Mouse (Mus musculus): ENCODE measurements around the gene Lmntd1. TPM values are rescaled to one million over a fixed set of nuclear protein-coding genes. Genes with fewer than 3 reads are reported as not detected.
A peak's percentile ranks its signal among the peaks of the same experiment; 100 is the strongest.

Lmntd1 gene
- polyA plus RNA-seq (2012; ENCODE audit: insufficient read depth, insufficient read length, missing spikeins): not detected in 2 replicates

DNA sequence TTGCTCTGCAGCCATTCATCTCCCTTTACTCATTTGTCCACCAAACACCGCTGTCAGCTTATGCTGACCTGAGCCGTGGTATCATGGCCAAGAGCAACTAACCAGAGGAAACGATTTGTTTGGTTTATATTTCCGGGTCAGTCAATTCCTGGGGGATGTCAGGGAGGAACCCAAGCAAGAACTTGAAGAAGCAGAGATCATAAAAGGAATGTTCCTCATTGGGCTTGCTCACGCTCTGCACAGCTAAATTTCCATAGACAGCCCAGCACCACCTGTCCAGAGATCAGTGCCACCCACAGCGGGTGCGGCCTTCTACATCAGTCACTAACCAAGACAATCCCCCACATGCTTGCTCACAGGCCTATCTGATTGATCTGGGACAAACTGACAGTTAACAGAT lies at the start of gene Lmntd1:
Gene Lmntd1, minus strand, starts transcription at position 101 of the 400 bp plus-strand sequence.
- TF ChIP-seq CTCF (IDR thresholded peaks at IDR 0.05; ENCODE audit: low read depth, low read length) (no peak), POLR2A (IDR thresholded peaks at IDR 0.05; ENCODE audit: borderline replicate concordance, low read depth, low read length) (no peak)
- no peak within 1 kb of the TSS for H3K4me3 ChIP-seq (ENCODE audit: insufficient read depth, low read length)
- no peak within 1 kb of the TSS for H3K27ac ChIP-seq (ENCODE audit: insufficient read depth, low read depth, low read length)

DNA sequence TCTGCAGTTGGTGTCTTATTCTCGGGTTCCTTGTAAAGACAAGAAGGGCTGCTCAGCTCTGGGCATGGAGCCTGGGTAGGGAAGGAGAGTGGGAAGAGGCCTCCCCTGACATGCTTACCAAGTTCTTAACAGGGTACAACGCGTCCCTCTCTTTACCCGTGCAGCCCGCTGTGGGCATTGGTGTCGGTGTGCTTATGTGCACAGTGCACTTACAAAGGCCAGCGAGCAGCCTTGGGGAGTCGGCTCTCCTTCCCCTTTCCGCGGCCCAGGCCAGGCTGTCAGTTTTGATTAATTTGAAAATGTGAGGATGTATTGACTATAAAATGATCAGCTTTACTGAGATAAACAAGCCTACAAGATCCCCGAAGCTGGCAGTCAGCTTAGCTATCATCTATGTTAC lies 46.8 kb upstream of the Lmntd1 start:
- H3K4me3 ChIP-seq (ENCODE audit: insufficient read depth, low read length): no peak overlapping the region
- H3K4me1 ChIP-seq (ENCODE audit: control insufficient read depth, insufficient read depth, low read length): peaks cover 10% of the 10 kb centered on the region
- TF ChIP-seq CTCF (IDR thresholded peaks at IDR 0.05; ENCODE audit: low read depth, low read length) (no peak), POLR2A (IDR thresholded peaks at IDR 0.05; ENCODE audit: borderline replicate concordance, low read depth, low read length) (no peak)
- no peak overlapping the region for H3K27ac ChIP-seq (ENCODE audit: insufficient read depth, low read depth, low read length)

More for the DNA sequence above, at the start of gene Lmntd1:
- no peaks in the 10 kb centered on the region for H3K4me1 ChIP-seq (ENCODE audit: control insufficient read depth, insufficient read depth, low read length)

DNA sequence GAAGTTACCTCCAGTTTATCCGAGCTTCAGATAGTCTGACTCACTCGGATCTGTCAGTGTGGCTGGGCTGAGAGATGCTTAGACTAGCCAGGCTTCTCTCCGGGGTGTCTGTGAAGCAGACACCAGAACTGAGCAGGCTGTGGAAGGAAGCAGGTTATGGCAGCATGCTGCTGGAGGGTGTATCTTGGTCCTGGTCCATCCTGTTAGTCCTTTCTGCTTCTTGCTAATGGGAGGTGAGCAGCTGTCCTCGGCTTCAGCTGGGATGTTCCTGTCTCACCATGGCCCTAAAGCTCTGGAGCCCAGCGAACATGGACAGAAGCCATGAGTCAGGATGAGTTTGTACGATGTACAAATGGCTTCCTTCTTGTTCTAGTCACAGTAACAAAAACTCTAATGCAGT lies 45.0 kb upstream of the Lmntd1 start:
- TF ChIP-seq CTCF (IDR thresholded peaks at IDR 0.05; ENCODE audit: low read depth, low read length) (no peak), POLR2A (IDR thresholded peaks at IDR 0.05; ENCODE audit: borderline replicate concordance, low read depth, low read length) (no peak)
- peaks cover 9% of the 10 kb centered on the region for H3K4me1 ChIP-seq (ENCODE audit: control insufficient read depth, insufficient read depth, low read length)
- no peak overlapping the region for H3K4me3 ChIP-seq (ENCODE audit: insufficient read depth, low read length)
- no peak overlapping the region for H3K27ac ChIP-seq (ENCODE audit: insufficient read depth, low read depth, low read length)

DNA sequence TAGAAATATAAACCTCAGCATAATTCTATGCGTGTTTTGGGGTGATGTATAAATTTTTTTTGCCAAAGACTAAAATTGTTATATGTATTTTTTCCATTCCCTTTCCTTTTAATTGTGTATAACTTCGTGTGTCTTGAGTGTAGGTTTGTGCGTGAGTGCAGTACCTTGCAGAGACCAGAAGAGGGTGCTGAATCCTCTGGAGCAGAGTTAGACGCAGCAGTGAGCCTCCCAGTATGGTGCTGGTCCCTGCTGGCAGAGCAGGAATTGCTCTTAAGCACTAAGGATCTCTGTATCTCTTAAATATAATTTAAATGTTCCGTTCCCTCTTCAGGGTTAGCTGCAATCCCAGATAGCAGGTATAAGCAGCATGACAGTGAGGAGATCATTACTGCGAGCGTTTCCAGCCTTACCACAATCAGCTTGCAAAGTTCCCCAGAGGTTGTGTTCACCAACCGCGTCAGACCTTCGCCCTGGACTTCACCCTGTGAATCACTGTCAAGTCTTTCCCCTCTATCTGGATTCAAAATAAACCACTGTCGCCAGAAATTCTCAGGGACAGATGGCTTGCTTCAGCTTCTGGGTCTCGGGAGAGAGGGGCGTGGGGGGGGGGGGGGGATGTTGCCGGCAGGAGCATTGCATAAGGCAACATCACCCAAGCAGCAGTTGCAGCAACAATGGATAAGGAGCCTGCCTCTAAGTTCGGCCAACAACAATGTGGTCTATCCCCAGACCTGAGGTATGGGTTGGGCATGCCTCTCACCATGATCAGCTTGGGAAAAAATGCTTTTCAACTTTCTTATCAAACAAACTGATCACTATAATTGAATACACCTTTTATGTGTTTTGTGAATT lies 42.8 kb upstream of the Lmntd1 start:
- TF ChIP-seq CTCF (IDR thresholded peaks at IDR 0.05; ENCODE audit: low read depth, low read length): no peak
- no peak for TF ChIP-seq POLR2A (IDR thresholded peaks at IDR 0.05; ENCODE audit: borderline replicate concordance, low read depth, low read length)
- H3K27ac ChIP-seq (ENCODE audit: insufficient read depth, low read depth, low read length): no peak overlapping the region
- peaks cover 13% of the 10 kb centered on the region for H3K4me1 ChIP-seq (ENCODE audit: control insufficient read depth, insufficient read depth, low read length)
- H3K4me3 ChIP-seq (ENCODE audit: insufficient read depth, low read length): no peak overlapping the region

GRCm38 (mm10) chr6:145655678-145656077 lies 41.6 kb upstream of the Lmntd1 start:
- H3K27ac ChIP-seq (ENCODE audit: insufficient read depth, low read depth, low read length): no peak overlapping the region
- no peak overlapping the region for H3K4me3 ChIP-seq (ENCODE audit: insufficient read depth, low read length)
- TF ChIP-seq POLR2A (IDR thresholded peaks at IDR 0.05; ENCODE audit: borderline replicate concordance, low read depth, low read length) (no peak), CTCF (IDR thresholded peaks at IDR 0.05; ENCODE audit: low read depth, low read length) (no peak)
- peaks cover 9% of the 10 kb centered on the region for H3K4me1 ChIP-seq (ENCODE audit: control insufficient read depth, insufficient read depth, low read length)

GRCm38 (mm10) chr6:145654062-145654836 lies 40.1 kb upstream of the Lmntd1 start:
- peak overlapping the region; percentile 68 for H3K27ac ChIP-seq (ENCODE audit: insufficient read depth, low read depth, low read length)
- no peak overlapping the region for H3K4me3 ChIP-seq (ENCODE audit: insufficient read depth, low read length)
- peaks cover 9% of the 10 kb centered on the region for H3K4me1 ChIP-seq (ENCODE audit: control insufficient read depth, insufficient read depth, low read length)
- TF ChIP-seq POLR2A (IDR thresholded peaks at IDR 0.05; ENCODE audit: borderline replicate concordance, low read depth, low read length) (no peak), CTCF (IDR thresholded peaks at IDR 0.05; ENCODE audit: low read depth, low read length) (no peak)

GRCm38 (mm10) chr6:145653626-145654025 lies 39.5 kb upstream of the Lmntd1 start:
- no peak for TF ChIP-seq POLR2A (IDR thresholded peaks at IDR 0.05; ENCODE audit: borderline replicate concordance, low read depth, low read length)
- TF ChIP-seq CTCF (IDR thresholded peaks at IDR 0.05; ENCODE audit: low read depth, low read length): no peak
- no peak overlapping the region for H3K4me3 ChIP-seq (ENCODE audit: insufficient read depth, low read length)
- peak overlapping the region; percentile 68 for H3K27ac ChIP-seq (ENCODE audit: insufficient read depth, low read depth, low read length)
- peaks cover 9% of the 10 kb centered on the region for H3K4me1 ChIP-seq (ENCODE audit: control insufficient read depth, insufficient read depth, low read length)

DNA sequence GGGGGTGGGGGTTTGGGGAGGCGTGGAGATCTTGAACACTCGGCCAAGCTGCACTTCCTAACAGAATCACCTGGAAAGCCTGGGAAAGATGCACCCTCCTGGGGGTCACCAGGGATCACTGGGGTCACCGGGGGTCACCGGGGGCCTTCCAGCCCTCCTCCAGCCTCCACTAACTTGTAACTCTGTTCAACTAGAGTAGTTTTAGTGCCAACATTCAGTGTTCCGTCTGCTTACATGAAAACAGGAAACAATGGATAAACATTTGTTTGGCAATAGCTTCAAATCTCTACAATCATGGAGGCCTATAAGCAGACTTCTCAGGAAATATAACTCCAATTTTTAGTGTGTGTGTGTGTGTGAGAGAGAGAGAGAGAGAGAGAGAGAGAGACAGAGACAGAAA lies 38.9 kb upstream of the Lmntd1 start:
- no peak overlapping the region for H3K4me3 ChIP-seq (ENCODE audit: insufficient read depth, low read length)
- H3K27ac ChIP-seq (ENCODE audit: insufficient read depth, low read depth, low read length): no peak overlapping the region
- no peak for TF ChIP-seq POLR2A (IDR thresholded peaks at IDR 0.05; ENCODE audit: borderline replicate concordance, low read depth, low read length)
- TF ChIP-seq CTCF (IDR thresholded peaks at IDR 0.05; ENCODE audit: low read depth, low read length): no peak
- H3K4me1 ChIP-seq (ENCODE audit: control insufficient read depth, insufficient read depth, low read length): peaks cover 9% of the 10 kb centered on the region

DNA sequence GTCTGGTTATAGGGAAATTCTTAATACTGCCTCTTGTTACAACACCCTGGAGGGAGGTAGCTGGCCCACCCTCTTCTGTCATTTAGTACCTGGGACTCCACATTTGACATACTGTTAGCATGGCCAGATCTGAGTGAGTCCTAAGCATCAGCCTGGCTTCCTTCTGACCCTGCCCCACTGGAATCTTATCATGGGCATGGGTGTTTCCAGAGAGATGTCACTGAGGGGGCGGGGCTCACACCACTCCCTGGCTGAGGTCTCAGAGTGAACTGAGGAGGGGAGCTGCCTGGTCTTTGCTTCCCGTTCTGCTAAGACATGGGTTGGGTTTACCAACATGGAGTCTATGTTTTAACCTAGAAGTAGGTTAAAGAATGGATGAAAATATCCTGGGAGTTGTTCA lies 37.9 kb upstream of the Lmntd1 start:
- Histone ChIP-seq H3K27ac (ENCODE audit: insufficient read depth, low read depth, low read length) (no peak overlapping the region), H3K4me1 (ENCODE audit: control insufficient read depth, insufficient read depth, low read length) (peaks cover 9% of the 10 kb centered on the region), H3K4me3 (ENCODE audit: insufficient read depth, low read length) (no peak overlapping the region)
- TF ChIP-seq POLR2A (IDR thresholded peaks at IDR 0.05; ENCODE audit: borderline replicate concordance, low read depth, low read length) (no peak), CTCF (IDR thresholded peaks at IDR 0.05; ENCODE audit: low read depth, low read length) (no peak)
